Mouse (Mus musculus): ENCODE results near the gene Mdga2.

The Mdga2 gene

GRCm38 (mm10) chr12:67222221-67223025 is at the start of gene Mdga2:
Mdga2 (minus strand) TSS chr12:67222549.
- DNase-seq (ENCODE audit: low spot score), result no peak

- DNase-seq (ENCODE audit: low spot score), result no peak
Measured at GRCm38 (mm10) chr12:67267409-67267808, 45.1 kb upstream of the Mdga2 start.

- DNase-seq (ENCODE audit: low spot score), result no peak
Measured at GRCm38 (mm10) chr12:67223530-67223929, 1.2 kb upstream of the Mdga2 start.

- DNase-seq (ENCODE audit: low spot score), result no peak
Measured at GRCm38 (mm10) chr12:67221329-67222220, 774 bp downstream of the Mdga2 start.

GRCm38 (mm10) chr12:67220641-67221231 is 1.6 kb downstream of the Mdga2 start:
- DNase-seq (ENCODE audit: low spot score), result no peak

GRCm38 (mm10) chr12:67220041-67220440 is 2.3 kb downstream of the Mdga2 start:
- DNase-seq (ENCODE audit: low spot score), result no peak

GRCm38 (mm10) chr12:67219564-67219963 is 2.8 kb downstream of the Mdga2 start:
- DNase-seq (ENCODE audit: low spot score), result no peak

- DNase-seq (ENCODE audit: low spot score), result no peak
Measured at GRCm38 (mm10) chr12:67212801-67213200, 9.5 kb downstream of the Mdga2 start.

- DNase-seq (ENCODE audit: low spot score), result no peak
Measured at GRCm38 (mm10) chr12:67178155-67178554, 44.2 kb downstream of the Mdga2 start.

GRCm38 (mm10) chr12:67156569-67157237 is 65.6 kb downstream of the Mdga2 start:
- no peak for DNase-seq (ENCODE audit: low spot score)

- DNase-seq (ENCODE audit: low spot score), result no peak
Measured at GRCm38 (mm10) chr12:67153077-67153476, 69.3 kb downstream of the Mdga2 start.

GRCm38 (mm10) chr12:67141605-67142004 is 80.7 kb downstream of the Mdga2 start:
- no peak for DNase-seq (ENCODE audit: low spot score)

GRCm38 (mm10) chr12:67140131-67140530 is 82.2 kb downstream of the Mdga2 start:
- no peak for DNase-seq (ENCODE audit: low spot score)

- no peak for DNase-seq (ENCODE audit: low spot score)
Measured at GRCm38 (mm10) chr12:67127457-67127856, 94.9 kb downstream of the Mdga2 start.

- no peak for DNase-seq (ENCODE audit: low spot score)
Measured at GRCm38 (mm10) chr12:67123874-67124273, 98.5 kb downstream of the Mdga2 start.

- DNase-seq (ENCODE audit: low spot score), result no peak
Measured at GRCm38 (mm10) chr12:67118652-67119515, 103.5 kb downstream of the Mdga2 start.

- no peak for DNase-seq (ENCODE audit: low spot score)
Measured at GRCm38 (mm10) chr12:67104171-67104570, 118.2 kb downstream of the Mdga2 start.

GRCm38 (mm10) chr12:67094414-67094813 is 127.9 kb downstream of the Mdga2 start:
- no peak for DNase-seq (ENCODE audit: low spot score)

GRCm38 (mm10) chr12:67090420-67090965 is 131.9 kb downstream of the Mdga2 start:
- no peak for DNase-seq (ENCODE audit: low spot score)

- peak; percentile 45 for DNase-seq (ENCODE audit: low spot score)
Measured at GRCm38 (mm10) chr12:67059136-67060014, 163.0 kb downstream of the Mdga2 start.

Data from c-Kit-positive CD71-positive TER-119-positive erythroid progenitor cells, embryonic 14.5 days (primary cell).